Comparison of ENCODE assay signal across 10 mouse cellular contexts in the genomic region with DNA sequence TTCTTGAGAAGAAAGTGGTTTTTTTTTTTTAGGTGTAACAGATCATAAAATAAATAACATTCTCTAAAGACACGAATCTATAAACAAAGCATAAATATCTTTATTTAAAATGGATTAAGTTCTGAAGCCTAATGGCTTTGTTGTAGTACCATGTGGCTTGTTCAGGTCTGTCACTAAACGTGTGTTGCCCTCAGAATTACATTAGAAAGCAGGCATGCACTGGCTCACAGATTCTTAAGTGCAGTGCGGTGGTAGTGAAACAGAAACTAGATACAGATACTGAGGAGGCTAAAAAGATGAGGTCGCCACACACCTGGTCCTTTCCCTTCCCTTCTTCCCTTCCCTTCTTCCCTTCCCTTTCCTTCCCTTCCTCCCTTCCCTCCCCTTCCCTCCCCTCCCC.
DNase-seq lines count a peak whose midpoint lies in the region; ATAC-seq lines count a peak whose summit lies in the region.
"Had no signal": no experiment of that assay in that cellular context is flagged by ENCODE, and none has a peak within 500 bp of the region (broad histone marks: within the 10 kb centered on the region; RNA-seq: fewer than 3 reads in every experiment).

No protein-coding gene starts in this region.

- peaks cover 25 to 53% of the 10 kb centered on the region in 2 experiments for H3K4me1 ChIP-seq in heart, embryonic 14.5 days (ENCODE audit: control insufficient read depth in 2 of 2, insufficient read depth in 2 of 2, low read length in 2 of 2)
- H3K4me1 ChIP-seq in liver, embryonic 15.5 days (replicated peaks): peaks cover 72% of the 10 kb centered on the region

- intact Hi-C loops in heart, postnatal 14 days (cut with DNase I): no loop called here
- intact Hi-C loops in gastrocnemius, postnatal 36 days (cut with DNase I): no loop called here

- ATAC-seq in heart, embryonic 14.5 days (ENCODE audit: insufficient number of reproducible peaks, insufficient read depth, low FRiP score, low read depth): no peak
- ATAC-seq in liver, embryonic 15.5 days (ENCODE audit: insufficient read depth): no peak
- ATAC-seq: midbrain, embryonic 15.5 days had no signal

- no peak for DNase-seq in heart, postnatal 14 days
- DNase-seq in A20 (ENCODE audit: low read depth, low spot score) (peak; percentile 78), ZHBTc4 (ENCODE audit: low read depth, low spot score) (peak; percentile 37)
- no peak for DNase-seq in layer of hippocampus, adult 18-20 months (ENCODE audit: low spot score in 2 of 2)
- DNase-seq in right cerebral cortex, postnatal 36 days (ENCODE audit: low spot score in 2 of 2): no peak
- DNase-seq in gastrocnemius, postnatal 36 days: no peak

- no peak overlapping the region for H3K9ac ChIP-seq in heart, embryonic 14.5 days (ENCODE audit: low read length)
- H3K9ac ChIP-seq in liver, embryonic 15.5 days: no peak overlapping the region
- H3K9ac ChIP-seq: midbrain, embryonic 15.5 days had no signal

- H3K36me3 ChIP-seq in heart, embryonic 14.5 days (ENCODE audit: control insufficient read depth, insufficient read depth, low read length): no peaks in the 10 kb centered on the region
- H3K36me3 ChIP-seq in liver, embryonic 15.5 days (replicated peaks): no peaks in the 10 kb centered on the region
- H3K36me3 ChIP-seq: limb, embryonic 12.5 days; midbrain, embryonic 15.5 days had no signal

- no peaks in the 10 kb centered on the region for H3K9me3 ChIP-seq in heart, embryonic 14.5 days (ENCODE audit: control insufficient read depth, low read length)
- no peaks in the 10 kb centered on the region for H3K9me3 ChIP-seq in liver, embryonic 15.5 days (replicated peaks)
- H3K9me3 ChIP-seq: limb, embryonic 12.5 days; midbrain, embryonic 15.5 days had no signal

- WGBS in heart, embryonic 14.5 days: 43% methylated on average over 4 of the region's 4 CpGs
- 29% methylated on average over 4 of the region's 4 CpGs for WGBS in liver, embryonic 15.5 days (ENCODE audit: insufficient replicate concordance)

- H3K4me2 ChIP-seq in heart, embryonic 14.5 days (ENCODE audit: low read length): 0 out of 2 replicates have a peak overlapping the region, but pooled peaks have one; percentile 8
- H3K4me2 ChIP-seq in liver, embryonic 15.5 days: peak overlapping the region; percentile 77

- H3K27ac ChIP-seq in heart, embryonic 14.5 days (replicated peaks in 1 of 2; ENCODE audit: control insufficient read depth in 1 of 2, insufficient read depth in 1 of 2, low read depth in 2 of 2, low read length in 2 of 2): no peak overlapping the region
- H3K27ac ChIP-seq in liver, embryonic 15.5 days (replicated peaks): peak overlapping the region; percentile 63
- H3K27ac ChIP-seq: midbrain, embryonic 15.5 days had no signal

- H3K27me3 ChIP-seq in heart, embryonic 14.5 days (ENCODE audit: control insufficient read depth, insufficient read depth, low read length): no peaks in the 10 kb centered on the region
- H3K27me3 ChIP-seq in liver, embryonic 15.5 days: no peaks in the 10 kb centered on the region
- H3K27me3 ChIP-seq: limb, embryonic 12.5 days had no signal

- no peak overlapping the region for H3K4me3 ChIP-seq in heart, embryonic 14.5 days (ENCODE audit: control insufficient read depth in 1 of 2, insufficient read depth in 1 of 2, low read depth in 1 of 2, low read length in 2 of 2)
- peak overlapping the region; percentile 30; the same call in 1 of the 2 replicates for H3K4me3 ChIP-seq in liver, embryonic 15.5 days (replicated peaks)

Comparison
In these comparisons a context has a peak if more than half of its experiments do, and no peak if none do; other contexts are left out.
1. DNase-seq: peak in A20 (single experiment) and ZHBTc4 (single experiment); none in heart, postnatal 14 days (0 of 2), layer of hippocampus, adult 18-20 months (0 of 2), right cerebral cortex, postnatal 36 days (0 of 2) and gastrocnemius, postnatal 36 days (0 of 2).